Mouse (Mus musculus) CH12.LX (cell line): ENCODE measurements around the gene Ccpg1. TPM values are rescaled to one million over a fixed set of nuclear protein-coding genes. Genes with fewer than 3 reads are reported as not detected.

Experiments
- DNase-seq: peaks from one replicate; pipeline ENCODE4 v3.0.0-alpha.2; 2013; ENCODE audit errors: extremely low read depth
- H3K27ac ChIP-seq: 2 replicates; pipeline ENCODE4 v1.5.1; 2012; ENCODE audit warnings: low read depth, mild to moderate bottlenecking, control low read depth, moderate library complexity; ENCODE audit not compliant: insufficient read depth
- H3K27me3 ChIP-seq: replicated peaks from 2 replicates; pipeline ENCODE3; 2012; ENCODE audit warnings: inconsistent platforms
- H3K36me3 ChIP-seq, 2 experiments: replicated peaks in 1 of 2; 2 replicates each; pipeline versions ENCODE3 to v1.6.1; 2012; ENCODE audit warnings: inconsistent platforms in 1 of 2, low read length in 1 of 2, mild to moderate bottlenecking in 1 of 2, mixed read lengths in 1 of 2, moderate library complexity in 1 of 2; ENCODE audit not compliant: control insufficient read depth in 1 of 2, insufficient read depth in 1 of 2
- H3K4me1 ChIP-seq, 2 experiments: 2 replicates each; pipeline ENCODE4 v1.6.1; 2012; ENCODE audit warnings: inconsistent platforms in 1 of 2, moderate library complexity in 1 of 2; ENCODE audit not compliant: insufficient read depth in 2 of 2, control insufficient read depth in 1 of 2
- H3K4me2 ChIP-seq: 2 replicates; pipeline ENCODE4 v1.6.1; 2012; ENCODE audit warnings: low read depth, mild to moderate bottlenecking, control low read depth; ENCODE audit not compliant: poor library complexity, insufficient read depth, severe bottlenecking
- H3K4me3 ChIP-seq, 3 experiments: fragments of 150-350 bp in 1 of 3; sonication (generic) in 1 of 3; replicated peaks in 1 of 3; 2 replicates each; pipeline versions ENCODE3 to v1.5.1; 2011 to 2012; ENCODE audit warnings: low read depth in 2 of 3, low read length in 2 of 3, mild to moderate bottlenecking in 2 of 3, moderate library complexity in 2 of 3, control low read depth in 1 of 3, improper control_type of control experiment in 1 of 3, inconsistent platforms in 1 of 3, mixed read lengths in 1 of 3; ENCODE audit not compliant: poor library complexity in 1 of 3
- H3K79me2 ChIP-seq: replicated peaks from 2 replicates; pipeline ENCODE4 v1.6.1; 2012; ENCODE audit warnings: mild to moderate bottlenecking, moderate library complexity; ENCODE audit not compliant: control insufficient read depth, poor library complexity, insufficient read depth, severe bottlenecking; ENCODE audit errors: extremely low read depth
- H3K9ac ChIP-seq: 2 replicates; pipeline ENCODE4 v1.6.1; 2012; ENCODE audit warnings: low read depth, mild to moderate bottlenecking, control low read depth, moderate library complexity; ENCODE audit not compliant: insufficient read depth
- H3K9me3 ChIP-seq: replicated peaks from 2 replicates; pipeline ENCODE3; 2012; ENCODE audit warnings: low read length, inconsistent platforms, mixed read lengths
- CHD1 ChIP-seq: IDR thresholded peaks from 2 replicates; pipeline ENCODE4 v1.6.1; 2012; ENCODE audit warnings: low read depth, low read length, improper control_type of control experiment, inconsistent platforms
- E2F4 ChIP-seq: IDR thresholded peaks from 2 replicates; pipeline ENCODE4 v1.6.1; 2011; ENCODE audit warnings: low read depth, low read length, improper control_type of control experiment; ENCODE audit not compliant: insufficient replicate concordance
- MAFK ChIP-seq: IDR thresholded peaks from 2 replicates; pipeline ENCODE4 v1.6.1; 2011; ENCODE audit warnings: low read length, improper control_type of control experiment; ENCODE audit not compliant: insufficient replicate concordance
- MEF2A ChIP-seq: IDR thresholded peaks from 2 replicates; pipeline ENCODE4 v1.6.1; 2014; ENCODE audit warnings: low read depth, mild to moderate bottlenecking, inconsistent platforms, low read length, improper control_type of control experiment, borderline replicate concordance
- MXI1 ChIP-seq: IDR thresholded peaks from 2 replicates; pipeline ENCODE4 v1.6.1; 2011; ENCODE audit warnings: mild to moderate bottlenecking, low read depth, low read length, improper control_type of control experiment
- PAX5 ChIP-seq: IDR thresholded peaks from 2 replicates; pipeline ENCODE4 v1.6.1; 2012; ENCODE audit warnings: low read length, inconsistent platforms, mixed read lengths
- RCOR1 ChIP-seq: conservative IDR thresholded peaks from 2 replicates; pipeline ENCODE4 v1.6.1; 2012; ENCODE audit warnings: low read depth, mild to moderate bottlenecking, inconsistent platforms, low read length, improper control_type of control experiment
- SIN3A ChIP-seq: IDR thresholded peaks from 2 replicates; pipeline ENCODE4 v1.6.1; 2012; ENCODE audit warnings: low read length, improper control_type of control experiment, inconsistent platforms
- SMC3 ChIP-seq: IDR thresholded peaks from 2 replicates; pipeline ENCODE4 v1.6.1; 2011; ENCODE audit warnings: low read depth, low read length, improper control_type of control experiment
- UBTF ChIP-seq: IDR thresholded peaks from 2 replicates; pipeline ENCODE4 v1.6.1; 2012; ENCODE audit warnings: low read depth, mild to moderate bottlenecking, inconsistent platforms, low read length, improper control_type of control experiment, moderate library complexity
- ZKSCAN1 ChIP-seq: IDR thresholded peaks from 2 replicates; pipeline ENCODE4 v1.6.1; 2012; ENCODE audit warnings: low read depth, inconsistent platforms, low read length, improper control_type of control experiment, borderline replicate concordance
- ZMIZ1 ChIP-seq: IDR thresholded peaks from 2 replicates; pipeline ENCODE4 v1.6.1; 2012; ENCODE audit warnings: low read depth, mild to moderate bottlenecking, inconsistent platforms, low read length, improper control_type of control experiment
- dilution Hi-C: fragments of 300-500 bp; cut with MboI; formaldehyde crosslinking; loops from 2 replicates; pipeline ENCODE4 v1.14.3; 2020; ENCODE audit warnings: low sequenced_read_pairs; ENCODE audit not compliant: extremely low pct_unique_long_range_greater_than_20kb, extremely low pct_ligation_motif_present
- in situ Hi-C: fragments of 300-500 bp; cut with MboI; formaldehyde crosslinking; loops from 3 replicates; pipeline ENCODE4 v1.14.3; 2019; ENCODE audit warnings: low sequenced_read_pairs, low pct_ligation_motif_present, low pct_unique_long_range_greater_than_20kb, mixed read lengths
- polyA plus RNA-seq: library from polyadenylated mRNA; unstranded; fragments of >175 nt; gene quantifications from 2 replicates; pipeline ENCODE4 v1.2.1, GENCODE M21; 2012; ENCODE audit warnings: low read depth; ENCODE audit not compliant: insufficient read length
- total RNA-seq, 2 experiments: library from RNA; depleted of rRNA; stranded (reverse); fragments of 300-350 nt in 1 of 2; fragments of >200 nt in 1 of 2; gene quantifications; 2 replicates each; pipeline ENCODE4 v1.2.3; 2012 to 2014

Ccpg1 gene
- total and polyA plus RNA-seq, 3 experiments = 5.2 to 18.3 (median 6.2) TPM

- no peak for DNase-seq
- in situ Hi-C loops = no loop called here
- no peak overlapping the region for H3K9ac ChIP-seq
- no peak overlapping the region for H3K4me2 ChIP-seq
- dilution Hi-C loops = no loop called here
- H3K79me2 ChIP-seq = no peaks in the 10 kb centered on the region
- H3K36me3 ChIP-seq = peaks cover 0 to 38% of the 10 kb centered on the region in 2 experiments
- peaks cover 0 to 4% of the 10 kb centered on the region in 2 experiments; a peak in 2 of 4 replicates for H3K4me1 ChIP-seq
- no peak overlapping the region for H3K27ac ChIP-seq
- TF ChIP-seq E2F4 (no peak), RCOR1 (no peak), ZKSCAN1 (no peak), SIN3A (no peak), CHD1 (no peak), MXI1 (no peak), PAX5 (no peak), ZMIZ1 (no peak), UBTF (no peak), MEF2A (no peak), SMC3 (no peak), MAFK (no peak)
- TF ChIP-seq, all 38 proteins: peak for 0
- H3K27me3 ChIP-seq = no peaks in the 10 kb centered on the region
- H3K9me3 ChIP-seq = no peaks in the 10 kb centered on the region
- no peak overlapping the region for H3K4me3 ChIP-seq
Measured at GRCm38 (mm10) chr9:73063621-73064290, 78.5 kb downstream of the Ccpg1 start.

Other genes with a start within 250 kb of the Ccpg1 start
- gene Prtg, start 178.6 kb upstream of the Ccpg1 start, total RNA-seq (2012; rRNA removed) = not detected in 2 replicates
- 0.22 TPM in 1 of 2 replicates, not detected in the other for gene Prtg, start 178.6 kb upstream of the Ccpg1 start, total RNA-seq (2014; rRNA removed)
- 0.04 TPM in 1 of 2 replicates, not detected in the other for gene Prtg, start 178.6 kb upstream of the Ccpg1 start, polyA plus RNA-seq
- gene Pygo1, start 59.8 kb upstream of the Ccpg1 start, total RNA-seq (2012; rRNA removed) = not detected in 2 replicates
- not detected in 2 replicates for gene Pygo1, start 59.8 kb upstream of the Ccpg1 start, total RNA-seq (2014; rRNA removed)
- gene Pygo1, start 59.8 kb upstream of the Ccpg1 start, polyA plus RNA-seq = not detected in 2 replicates
- gene Dyx1c1, start 26.6 kb upstream of the Ccpg1 start, total RNA-seq (2012; rRNA removed) = 2.1 and 3.4 TPM in 2 replicates
- 6.2 and 6.8 TPM in 2 replicates for gene Dyx1c1, start 26.6 kb upstream of the Ccpg1 start, total RNA-seq (2014; rRNA removed)
- gene Dyx1c1, start 26.6 kb upstream of the Ccpg1 start, polyA plus RNA-seq = 5.7 and 6.1 TPM in 2 replicates
- not detected in 2 replicates for gene Gm44503, start 26.6 kb upstream of the Ccpg1 start, total RNA-seq (2012; rRNA removed)
- not detected in 2 replicates for gene Gm44503, start 26.6 kb upstream of the Ccpg1 start, total RNA-seq (2014; rRNA removed)
- not detected in 2 replicates for gene Gm44503, start 26.6 kb upstream of the Ccpg1 start, polyA plus RNA-seq
- 4.0 and 7.3 TPM in 2 replicates for gene Ccpg1os, start within 50 bp of the Ccpg1 start, total RNA-seq (2012; rRNA removed)
- gene Ccpg1os, start within 50 bp of the Ccpg1 start, total RNA-seq (2014; rRNA removed) = 9.2 and 12.6 TPM in 2 replicates
- gene Ccpg1os, start within 50 bp of the Ccpg1 start, polyA plus RNA-seq = 4.0 and 5.2 TPM in 2 replicates
- 5.7 and 6.7 TPM in 2 replicates for gene Pigb, start 54.9 kb downstream of the Ccpg1 start, total RNA-seq (2012; rRNA removed)
- 2.8 and 3.8 TPM in 2 replicates for gene Pigb, start 54.9 kb downstream of the Ccpg1 start, total RNA-seq (2014; rRNA removed)
- 13.6 and 15.9 TPM in 2 replicates for gene Pigb, start 54.9 kb downstream of the Ccpg1 start, polyA plus RNA-seq
- 14.8 and 15.1 TPM in 2 replicates for gene Rab27a, start 59.4 kb downstream of the Ccpg1 start, total RNA-seq (2012; rRNA removed)
- gene Rab27a, start 59.4 kb downstream of the Ccpg1 start, total RNA-seq (2014; rRNA removed) = 20.0 and 20.5 TPM in 2 replicates
- 24.7 and 25.6 TPM in 2 replicates for gene Rab27a, start 59.4 kb downstream of the Ccpg1 start, polyA plus RNA-seq
- 0.17 and 0.21 TPM in 2 replicates for gene Khdc3, start 116.4 kb downstream of the Ccpg1 start, total RNA-seq (2012; rRNA removed)
- gene Khdc3, start 116.4 kb downstream of the Ccpg1 start, total RNA-seq (2014; rRNA removed) = 0.58 and 0.86 TPM in 2 replicates
- 0.70 and 0.84 TPM in 2 replicates for gene Khdc3, start 116.4 kb downstream of the Ccpg1 start, polyA plus RNA-seq
- gene Gm20509, start 117.0 kb downstream of the Ccpg1 start, total RNA-seq (2012; rRNA removed) = not detected in 2 replicates
- gene Gm20509, start 117.0 kb downstream of the Ccpg1 start, total RNA-seq (2014; rRNA removed) = not detected in 2 replicates
- gene Gm20509, start 117.0 kb downstream of the Ccpg1 start, polyA plus RNA-seq = not detected in 2 replicates
- 108 and 154 TPM in 2 replicates for gene Rsl24d1, start 128.0 kb downstream of the Ccpg1 start, total RNA-seq (2012; rRNA removed)
- 335 and 365 TPM in 2 replicates for gene Rsl24d1, start 128.0 kb downstream of the Ccpg1 start, total RNA-seq (2014; rRNA removed)
- 193 and 202 TPM in 2 replicates for gene Rsl24d1, start 128.0 kb downstream of the Ccpg1 start, polyA plus RNA-seq